Mouse (Mus musculus): ENCODE results near the gene Nme6. TPM values are rescaled to one million over a fixed set of nuclear protein-coding genes. Genes with fewer than 3 reads are reported as not detected.

Gene Nme6
- polyA plus RNA-seq, 1 experiment from 2014 or later: 87.9 TPM

- Histone ChIP-seq H3K27ac (ENCODE audit: low read depth) (no peak within 1 kb of the TSS), H3K9me3 (ENCODE audit: control insufficient read depth, low read length) (no peaks in the 10 kb centered on the region), H3K9ac (ENCODE audit: low read length) (no peak within 1 kb of the TSS), H3K27me3 (replicated peaks; ENCODE audit: control insufficient read depth, insufficient read depth, low read length) (no peaks in the 10 kb centered on the region), H3K4me2 (ENCODE audit: low read length) (no peak within 1 kb of the TSS), H3K36me3 (ENCODE audit: control insufficient read depth, insufficient read depth, low read length) (no peaks in the 10 kb centered on the region), H3K4me1 (replicated peaks; ENCODE audit: control insufficient read depth, insufficient read depth, low read length) (no peaks in the 10 kb centered on the region), H3K4me3 (ENCODE audit: low read depth, low read length) (no peak within 1 kb of the TSS)
- 73% methylated on average over 1 of the region's 1 CpGs for WGBS
- DNase-seq (ENCODE audit: low spot score) (no peak), ATAC-seq (replicated peaks; ENCODE audit: low FRiP score, low TSS enrichment, low read depth) (no peak)
Measured at GRCm38 (mm10) chr9:109811980-109812379, 20.6 kb upstream of the Nme6 start, which contains the start of gene Spink8. Gene Spink8, plus strand, starts transcription at chr9:109812280.

DNA sequence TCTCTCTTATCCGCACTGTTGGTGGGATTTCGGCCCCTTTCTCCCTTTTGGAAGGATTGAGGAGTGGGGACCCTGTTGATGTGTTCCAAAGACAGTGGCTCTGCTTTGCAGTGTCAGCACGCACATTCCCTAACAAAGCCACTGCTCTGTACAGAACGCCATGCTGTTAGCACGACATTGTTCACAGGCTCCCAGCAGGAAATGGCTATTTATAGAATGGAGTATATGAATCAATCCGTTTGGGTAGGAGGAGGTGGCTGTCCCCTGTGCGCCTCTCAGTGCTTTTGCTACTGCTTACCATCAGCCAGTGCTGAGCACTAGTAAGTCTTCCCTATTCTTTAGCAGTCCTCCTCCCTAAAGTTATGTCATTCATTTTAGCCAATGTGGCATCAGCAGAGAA, 19.1 kb upstream of the Nme6 start:
- 51% methylated on average over 7 of the region's 7 CpGs for WGBS
- ATAC-seq (replicated peaks; ENCODE audit: low FRiP score, low TSS enrichment, low read depth) (no peak), DNase-seq (ENCODE audit: low spot score) (no peak)
- Histone ChIP-seq H3K4me1 (replicated peaks; ENCODE audit: control insufficient read depth, insufficient read depth, low read length) (no peaks in the 10 kb centered on the region), H3K4me2 (ENCODE audit: low read length) (no peak overlapping the region), H3K36me3 (ENCODE audit: control insufficient read depth, insufficient read depth, low read length) (no peaks in the 10 kb centered on the region), H3K9ac (ENCODE audit: low read length) (no peak overlapping the region), H3K27ac (ENCODE audit: low read depth) (no peak overlapping the region), H3K27me3 (replicated peaks; ENCODE audit: control insufficient read depth, insufficient read depth, low read length) (no peaks in the 10 kb centered on the region), H3K4me3 (ENCODE audit: low read depth, low read length) (no peak overlapping the region), H3K9me3 (ENCODE audit: control insufficient read depth, low read length) (no peaks in the 10 kb centered on the region)

DNA sequence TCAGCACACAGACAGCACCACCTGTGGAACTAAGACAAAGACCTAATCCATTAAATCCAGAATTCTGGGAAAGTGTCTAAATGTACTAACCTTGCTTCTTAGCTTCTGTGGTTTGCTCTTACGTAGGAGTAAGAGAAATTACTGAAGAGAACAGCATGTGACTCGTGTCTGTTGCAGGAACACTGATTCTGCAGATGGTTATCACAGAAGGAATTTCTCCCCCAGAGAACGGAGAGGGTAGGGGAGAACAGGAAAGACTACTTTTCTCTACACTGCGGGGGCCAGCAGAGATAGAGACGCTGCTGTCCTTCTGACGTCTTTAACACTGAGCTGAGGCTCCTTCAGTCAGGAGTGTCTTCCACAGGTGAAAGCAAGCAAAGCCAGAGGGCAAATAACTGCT, 16.2 kb upstream of the Nme6 start:
- H3K36me3 ChIP-seq (ENCODE audit: control insufficient read depth, insufficient read depth, low read length): no peaks in the 10 kb centered on the region
- no peak overlapping the region for H3K9ac ChIP-seq (ENCODE audit: low read length)
- no peak overlapping the region for H3K27ac ChIP-seq (ENCODE audit: low read depth)
- 44% methylated on average over 6 of the region's 6 CpGs for WGBS
- H3K27me3 ChIP-seq (replicated peaks; ENCODE audit: control insufficient read depth, insufficient read depth, low read length): no peaks in the 10 kb centered on the region
- DNase-seq (ENCODE audit: low spot score): no peak
- no peak for ATAC-seq (replicated peaks; ENCODE audit: low FRiP score, low TSS enrichment, low read depth)
- no peaks in the 10 kb centered on the region for H3K9me3 ChIP-seq (ENCODE audit: control insufficient read depth, low read length)
- H3K4me1 ChIP-seq (replicated peaks; ENCODE audit: control insufficient read depth, insufficient read depth, low read length): no peaks in the 10 kb centered on the region
- no peak overlapping the region for H3K4me3 ChIP-seq (ENCODE audit: low read depth, low read length)
- no peak overlapping the region for H3K4me2 ChIP-seq (ENCODE audit: low read length)

GRCm38 (mm10) chr9:109825739-109826138, 6.8 kb upstream of the Nme6 start:
- 54% methylated on average over 4 of the region's 4 CpGs for WGBS
- Histone ChIP-seq H3K9ac (ENCODE audit: low read length) (no peak overlapping the region), H3K9me3 (ENCODE audit: control insufficient read depth, low read length) (no peaks in the 10 kb centered on the region), H3K4me2 (ENCODE audit: low read length) (no peak overlapping the region), H3K4me1 (replicated peaks; ENCODE audit: control insufficient read depth, insufficient read depth, low read length) (no peaks in the 10 kb centered on the region), H3K27ac (ENCODE audit: low read depth) (no peak overlapping the region), H3K4me3 (ENCODE audit: low read depth, low read length) (no peak overlapping the region), H3K27me3 (replicated peaks; ENCODE audit: control insufficient read depth, insufficient read depth, low read length) (no peaks in the 10 kb centered on the region), H3K36me3 (ENCODE audit: control insufficient read depth, insufficient read depth, low read length) (0 out of 2 replicates have a peak, but pooled peaks cover 5% of the 10 kb centered on the region)
- ATAC-seq (replicated peaks; ENCODE audit: low FRiP score, low TSS enrichment, low read depth) (no peak), DNase-seq (ENCODE audit: low spot score) (no peak)

GRCm38 (mm10) chr9:109826181-109826580, 6.4 kb upstream of the Nme6 start:
- Histone ChIP-seq H3K4me2 (ENCODE audit: low read length) (no peak overlapping the region), H3K4me1 (replicated peaks; ENCODE audit: control insufficient read depth, insufficient read depth, low read length) (no peaks in the 10 kb centered on the region), H3K36me3 (ENCODE audit: control insufficient read depth, insufficient read depth, low read length) (0 out of 2 replicates have a peak, but pooled peaks cover 5% of the 10 kb centered on the region), H3K4me3 (ENCODE audit: low read depth, low read length) (no peak overlapping the region), H3K9ac (ENCODE audit: low read length) (no peak overlapping the region), H3K27me3 (replicated peaks; ENCODE audit: control insufficient read depth, insufficient read depth, low read length) (no peaks in the 10 kb centered on the region), H3K9me3 (ENCODE audit: control insufficient read depth, low read length) (no peaks in the 10 kb centered on the region), H3K27ac (ENCODE audit: low read depth) (no peak overlapping the region)
- WGBS: 71% methylated on average over 5 of the region's 5 CpGs
- ATAC-seq (replicated peaks; ENCODE audit: low FRiP score, low TSS enrichment, low read depth) (no peak), DNase-seq (ENCODE audit: low spot score) (no peak)

- Histone ChIP-seq H3K9ac (ENCODE audit: low read length) (peak overlapping the region; percentile 61), H3K4me1 (replicated peaks; ENCODE audit: control insufficient read depth, insufficient read depth, low read length) (peaks cover 5% of the 10 kb centered on the region), H3K9me3 (ENCODE audit: control insufficient read depth, low read length) (no peaks in the 10 kb centered on the region), H3K36me3 (ENCODE audit: control insufficient read depth, insufficient read depth, low read length) (peaks cover 22% of the 10 kb centered on the region), H3K27me3 (replicated peaks; ENCODE audit: control insufficient read depth, insufficient read depth, low read length) (no peaks in the 10 kb centered on the region), H3K4me3 (ENCODE audit: low read depth, low read length) (peak overlapping the region; percentile 74), H3K27ac (ENCODE audit: low read depth) (0 out of 2 replicates have a peak overlapping the region, but pooled peaks have one; percentile 66), H3K4me2 (ENCODE audit: low read length) (peak overlapping the region; percentile 97)
- no peak for DNase-seq (ENCODE audit: low spot score)
- WGBS: 8% methylated on average over 6 of the region's 6 CpGs
- ATAC-seq (replicated peaks; ENCODE audit: low FRiP score, low TSS enrichment, low read depth): peak; percentile 51; the same call in 1 of the 2 replicates
Measured at GRCm38 (mm10) chr9:109833088-109833412, 501 bp downstream of the Nme6 start.

GRCm38 (mm10) chr9:109849312-109849758, 16.8 kb downstream of the Nme6 start, which contains the start of gene Camp:
Gene Camp, minus strand, starts transcription at chr9:109849617.
- no peak within 1 kb of the TSS for H3K4me3 ChIP-seq (ENCODE audit: low read depth, low read length)
- no peaks in the 10 kb centered on the region for H3K4me1 ChIP-seq (replicated peaks; ENCODE audit: control insufficient read depth, insufficient read depth, low read length)
- peaks cover 5% of the 10 kb centered on the region; the same call in 1 of the 2 replicates for H3K36me3 ChIP-seq (ENCODE audit: control insufficient read depth, insufficient read depth, low read length)
- no peak within 1 kb of the TSS for H3K27ac ChIP-seq (ENCODE audit: low read depth)
- no peaks in the 10 kb centered on the region for H3K9me3 ChIP-seq (ENCODE audit: control insufficient read depth, low read length)
- no peak within 1 kb of the TSS for H3K9ac ChIP-seq (ENCODE audit: low read length)
- 0 out of 2 replicates have a peak, but pooled peaks have one; percentile 33 for ATAC-seq (replicated peaks; ENCODE audit: low FRiP score, low TSS enrichment, low read depth)
- DNase-seq (ENCODE audit: low spot score): peak; percentile 62
- H3K4me2 ChIP-seq (ENCODE audit: low read length): no peak within 1 kb of the TSS
- no peaks in the 10 kb centered on the region for H3K27me3 ChIP-seq (replicated peaks; ENCODE audit: control insufficient read depth, insufficient read depth, low read length)
- 56% methylated on average over 6 of the region's 6 CpGs for WGBS

DNA sequence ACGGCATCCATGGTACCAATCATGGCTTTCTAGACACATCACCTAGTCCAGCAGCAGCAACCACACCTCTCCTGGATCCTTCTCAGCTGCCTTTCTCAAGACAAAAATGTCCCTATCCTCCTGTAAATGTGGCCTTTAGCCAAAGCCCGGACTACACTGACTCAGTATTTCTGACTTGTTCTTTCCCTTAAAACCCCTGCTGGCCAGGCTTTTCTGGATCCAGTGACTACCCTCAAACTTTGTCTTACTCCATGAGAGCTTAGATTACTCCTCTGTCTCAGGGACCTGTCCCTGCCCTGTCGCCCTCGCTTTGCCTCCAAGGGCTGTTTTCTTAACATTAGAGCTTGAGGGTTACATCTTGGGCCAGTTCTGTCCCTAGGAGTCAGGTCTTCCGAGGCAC, 17.6 kb downstream of the Nme6 start:
- 84% methylated on average over 5 of the region's 5 CpGs for WGBS
- no peaks in the 10 kb centered on the region for H3K27me3 ChIP-seq (replicated peaks; ENCODE audit: control insufficient read depth, insufficient read depth, low read length)
- no peak overlapping the region for H3K4me2 ChIP-seq (ENCODE audit: low read length)
- ATAC-seq (replicated peaks; ENCODE audit: low FRiP score, low TSS enrichment, low read depth): no peak
- no peak overlapping the region for H3K27ac ChIP-seq (ENCODE audit: low read depth)
- H3K9ac ChIP-seq (ENCODE audit: low read length): no peak overlapping the region
- no peak for DNase-seq (ENCODE audit: low spot score)
- no peak overlapping the region for H3K4me3 ChIP-seq (ENCODE audit: low read depth, low read length)
- no peaks in the 10 kb centered on the region for H3K4me1 ChIP-seq (replicated peaks; ENCODE audit: control insufficient read depth, insufficient read depth, low read length)
- no peaks in the 10 kb centered on the region for H3K36me3 ChIP-seq (ENCODE audit: control insufficient read depth, insufficient read depth, low read length)
- H3K9me3 ChIP-seq (ENCODE audit: control insufficient read depth, low read length): no peaks in the 10 kb centered on the region

DNA sequence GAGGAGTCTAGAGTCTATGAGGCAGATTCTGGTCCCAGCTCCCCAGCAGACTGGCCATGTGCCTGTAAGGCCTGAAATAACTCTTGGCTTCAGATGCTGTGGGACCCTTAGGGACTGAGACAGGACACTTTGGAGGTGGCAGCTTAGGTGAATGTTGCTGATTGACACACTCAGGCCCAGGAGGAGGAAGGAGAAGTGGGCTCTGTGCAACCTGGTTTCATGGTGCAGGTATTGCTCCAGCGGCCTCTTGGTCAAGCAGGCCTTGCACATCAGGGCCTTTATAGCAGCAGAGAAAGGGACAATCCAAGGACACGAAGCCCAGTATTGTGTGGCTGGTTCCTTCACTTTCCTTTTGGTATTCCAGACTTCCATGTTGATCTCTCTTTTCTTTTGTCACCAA, 21.8 kb downstream of the Nme6 start:
- no peak for ATAC-seq (replicated peaks; ENCODE audit: low FRiP score, low TSS enrichment, low read depth)
- 90% methylated on average over 2 of the region's 2 CpGs for WGBS
- Histone ChIP-seq H3K4me2 (ENCODE audit: low read length) (no peak overlapping the region), H3K27me3 (replicated peaks; ENCODE audit: control insufficient read depth, insufficient read depth, low read length) (no peaks in the 10 kb centered on the region), H3K27ac (ENCODE audit: low read depth) (no peak overlapping the region), H3K9ac (ENCODE audit: low read length) (no peak overlapping the region), H3K9me3 (ENCODE audit: control insufficient read depth, low read length) (no peaks in the 10 kb centered on the region), H3K4me1 (replicated peaks; ENCODE audit: control insufficient read depth, insufficient read depth, low read length) (no peaks in the 10 kb centered on the region), H3K36me3 (ENCODE audit: control insufficient read depth, insufficient read depth, low read length) (no peaks in the 10 kb centered on the region), H3K4me3 (ENCODE audit: low read depth, low read length) (no peak overlapping the region)
- no peak for DNase-seq (ENCODE audit: low spot score)

Measured in intestine, embryonic 14.5 days (tissue).